Mouse (Mus musculus) thymus, adult 2 months (tissue): ENCODE data around the gene Gfral.

Experiments used
- CTCF ChIP-seq: fragments of 200-500 bp; IDR thresholded peaks from 2 replicates; pipeline ENCODE4 v1.5.1; 2012; ENCODE audit warnings: mild to moderate bottlenecking, control low read depth, low read length, moderate library complexity, borderline replicate concordance; ENCODE audit not compliant: control insufficient read depth, poor library complexity, insufficient read depth; ENCODE audit errors: extremely low read depth
- POLR2A ChIP-seq: fragments of 200-500 bp; IDR thresholded peaks from 2 replicates; pipeline ENCODE4 v1.6.1; 2012; ENCODE audit warnings: mild to moderate bottlenecking, low read length, control low read depth, moderate library complexity; ENCODE audit not compliant: control insufficient read depth, poor library complexity, insufficient read depth; ENCODE audit errors: extremely low read depth

DNA sequence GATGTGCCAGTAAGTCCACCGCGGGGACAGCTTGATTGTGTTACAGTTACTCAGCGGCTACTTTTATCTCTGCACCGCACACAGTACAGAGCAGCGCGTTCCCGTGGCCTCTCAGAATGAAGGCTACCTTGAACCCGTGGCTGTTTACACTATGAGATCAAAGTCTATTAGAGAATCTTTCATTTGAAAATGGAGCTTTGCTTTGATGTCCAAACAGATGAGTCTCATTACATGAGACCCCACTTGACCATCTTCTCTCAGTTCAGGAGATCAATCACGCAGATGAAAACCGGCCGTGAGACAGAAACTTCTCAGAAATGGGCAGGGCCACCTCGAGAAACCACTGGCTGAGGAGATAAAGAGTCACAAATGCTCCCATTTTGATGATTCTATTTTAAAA, 23.8 kb upstream of the Gfral start:
- TF ChIP-seq POLR2A (no peak), CTCF (no peak)
